Mouse (Mus musculus): ENCODE data around the gene Rexo5. TPM values are rescaled to one million over a fixed set of nuclear protein-coding genes. Genes with fewer than 3 reads are reported as not detected.

Rexo5 gene
- polyA plus RNA-seq, 1 experiment from 2014 or later: 27.7 TPM

GRCm38 (mm10) chr7:119855031-119855430, 61.2 kb downstream of the Rexo5 start:
- ATAC-seq (ENCODE audit: low FRiP score, low TSS enrichment): no peak

GRCm38 (mm10) chr7:119859476-119859875, 65.7 kb downstream of the Rexo5 start:
- Histone ChIP-seq H3K4me2 (replicated peaks; ENCODE audit: low read depth, low read length) (no peak overlapping the region), H3K4me3 (ENCODE audit: low read length) (no peak overlapping the region), H3K27me3 (ENCODE audit: insufficient read depth, low read length) (no peaks in the 10 kb centered on the region), H3K9me3 (ENCODE audit: low read length) (no peaks in the 10 kb centered on the region), H3K27ac (ENCODE audit: low read length) (no peak overlapping the region), H3K36me3 (ENCODE audit: insufficient read depth, low read length) (peaks cover 15% of the 10 kb centered on the region; the same call in 1 of the 2 replicates), H3K9ac (replicated peaks; ENCODE audit: low read length) (no peak overlapping the region), H3K4me1 (ENCODE audit: insufficient read depth, low read length) (0 out of 2 replicates have a peak, but pooled peaks cover 2% of the 10 kb centered on the region)
- no peak for ATAC-seq (ENCODE audit: low FRiP score, low TSS enrichment)
- whole genome bisulfite sequencing: 77% methylated on average over 6 of the region's 6 CpGs

More at GRCm38 (mm10) chr7:119855031-119855430, 61.2 kb downstream of the Rexo5 start:
- no peaks in the 10 kb centered on the region for H3K9me3 ChIP-seq (ENCODE audit: low read length)
- H3K27me3 ChIP-seq (ENCODE audit: insufficient read depth, low read length): no peaks in the 10 kb centered on the region
- H3K4me3 ChIP-seq (ENCODE audit: low read length): no peak overlapping the region
- no peak overlapping the region for H3K4me2 ChIP-seq (replicated peaks; ENCODE audit: low read depth, low read length)
- no peak overlapping the region for H3K9ac ChIP-seq (replicated peaks; ENCODE audit: low read length)
- H3K27ac ChIP-seq (ENCODE audit: low read length): no peak overlapping the region
- no peaks in the 10 kb centered on the region for H3K4me1 ChIP-seq (ENCODE audit: insufficient read depth, low read length)
- H3K36me3 ChIP-seq (ENCODE audit: insufficient read depth, low read length): peaks cover 21% of the 10 kb centered on the region; the same call in 1 of the 2 replicates

GRCm38 (mm10) chr7:119860116-119860515, 66.3 kb downstream of the Rexo5 start:
- H3K4me3 ChIP-seq (ENCODE audit: low read length): no peak overlapping the region
- no peaks in the 10 kb centered on the region for H3K9me3 ChIP-seq (ENCODE audit: low read length)
- no peak overlapping the region for H3K27ac ChIP-seq (ENCODE audit: low read length)
- H3K4me1 ChIP-seq (ENCODE audit: insufficient read depth, low read length): 0 out of 2 replicates have a peak, but pooled peaks cover 2% of the 10 kb centered on the region
- no peak overlapping the region for H3K9ac ChIP-seq (replicated peaks; ENCODE audit: low read length)
- no peak for ATAC-seq (ENCODE audit: low FRiP score, low TSS enrichment)
- no peak overlapping the region for H3K4me2 ChIP-seq (replicated peaks; ENCODE audit: low read depth, low read length)
- H3K27me3 ChIP-seq (ENCODE audit: insufficient read depth, low read length): no peaks in the 10 kb centered on the region
- WGBS: 93% methylated on average over 3 of the region's 3 CpGs
- H3K36me3 ChIP-seq (ENCODE audit: insufficient read depth, low read length): peaks cover 12% of the 10 kb centered on the region; the same call in 1 of the 2 replicates

- Histone ChIP-seq H3K27ac (ENCODE audit: low read length) (0 out of 2 replicates have a peak overlapping the region, but pooled peaks have one; percentile 34), H3K27me3 (ENCODE audit: insufficient read depth, low read length) (no peaks in the 10 kb centered on the region), H3K4me3 (ENCODE audit: low read length) (no peak overlapping the region), H3K4me2 (replicated peaks; ENCODE audit: low read depth, low read length) (no peak overlapping the region), H3K4me1 (ENCODE audit: insufficient read depth, low read length) (0 out of 2 replicates have a peak, but pooled peaks cover 2% of the 10 kb centered on the region), H3K36me3 (ENCODE audit: insufficient read depth, low read length) (peaks cover 12% of the 10 kb centered on the region; the same call in 1 of the 2 replicates), H3K9me3 (ENCODE audit: low read length) (no peaks in the 10 kb centered on the region), H3K9ac (replicated peaks; ENCODE audit: low read length) (no peak overlapping the region)
- no peak for ATAC-seq (ENCODE audit: low FRiP score, low TSS enrichment)
- WGBS: 86% methylated on average over 2 of the region's 2 CpGs
These were observed 66.7 kb downstream of the Rexo5 start for GRCm38 (mm10) chr7:119860554-119860953.

DNA sequence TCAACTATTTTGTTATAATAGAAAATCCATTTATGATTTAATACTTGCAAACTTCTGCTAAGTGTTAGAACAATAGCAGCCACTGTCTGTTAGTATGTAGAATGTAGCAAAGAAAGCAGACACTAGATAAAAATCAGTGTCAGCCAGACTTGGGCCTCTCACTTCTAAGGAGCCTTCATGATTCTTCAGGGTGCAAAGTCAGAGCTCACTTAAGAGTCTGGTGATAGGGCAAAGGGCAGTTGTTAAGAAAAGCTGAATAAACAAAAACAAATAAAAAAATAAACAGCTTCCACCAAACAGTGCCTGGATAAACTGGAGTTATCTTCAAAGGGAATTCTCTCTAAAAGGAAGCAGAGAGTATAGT, 67.1 kb downstream of the Rexo5 start:
- Histone ChIP-seq H3K36me3 (ENCODE audit: insufficient read depth, low read length) (peaks cover 12% of the 10 kb centered on the region; the same call in 1 of the 2 replicates), H3K4me1 (ENCODE audit: insufficient read depth, low read length) (0 out of 2 replicates have a peak, but pooled peaks cover 2% of the 10 kb centered on the region), H3K9me3 (ENCODE audit: low read length) (no peaks in the 10 kb centered on the region), H3K27me3 (ENCODE audit: insufficient read depth, low read length) (no peaks in the 10 kb centered on the region), H3K9ac (replicated peaks; ENCODE audit: low read length) (no peak overlapping the region), H3K4me3 (ENCODE audit: low read length) (no peak overlapping the region), H3K4me2 (replicated peaks; ENCODE audit: low read depth, low read length) (peak overlapping the region; percentile 10; the same call in 1 of the 2 replicates), H3K27ac (ENCODE audit: low read length) (peak overlapping the region; percentile 81)
- ATAC-seq (ENCODE audit: low FRiP score, low TSS enrichment): no peak

- Histone ChIP-seq H3K4me2 (replicated peaks; ENCODE audit: low read depth, low read length) (peak overlapping the region; percentile 10; the same call in 1 of the 2 replicates), H3K9ac (replicated peaks; ENCODE audit: low read length) (peak overlapping the region; percentile 15; the same call in 1 of the 2 replicates), H3K9me3 (ENCODE audit: low read length) (no peaks in the 10 kb centered on the region), H3K36me3 (ENCODE audit: insufficient read depth, low read length) (peaks cover 12% of the 10 kb centered on the region; the same call in 1 of the 2 replicates), H3K27ac (ENCODE audit: low read length) (peak overlapping the region; percentile 81), H3K4me1 (ENCODE audit: insufficient read depth, low read length) (0 out of 2 replicates have a peak, but pooled peaks cover 2% of the 10 kb centered on the region), H3K27me3 (ENCODE audit: insufficient read depth, low read length) (no peaks in the 10 kb centered on the region), H3K4me3 (ENCODE audit: low read length) (no peak overlapping the region)
- WGBS: 45% methylated on average over 6 of the region's 6 CpGs
- ATAC-seq (ENCODE audit: low FRiP score, low TSS enrichment): peak; percentile 86; the same call in 1 of the 2 replicates
These were observed 67.7 kb downstream of the Rexo5 start for GRCm38 (mm10) chr7:119861335-119862091.

DNA sequence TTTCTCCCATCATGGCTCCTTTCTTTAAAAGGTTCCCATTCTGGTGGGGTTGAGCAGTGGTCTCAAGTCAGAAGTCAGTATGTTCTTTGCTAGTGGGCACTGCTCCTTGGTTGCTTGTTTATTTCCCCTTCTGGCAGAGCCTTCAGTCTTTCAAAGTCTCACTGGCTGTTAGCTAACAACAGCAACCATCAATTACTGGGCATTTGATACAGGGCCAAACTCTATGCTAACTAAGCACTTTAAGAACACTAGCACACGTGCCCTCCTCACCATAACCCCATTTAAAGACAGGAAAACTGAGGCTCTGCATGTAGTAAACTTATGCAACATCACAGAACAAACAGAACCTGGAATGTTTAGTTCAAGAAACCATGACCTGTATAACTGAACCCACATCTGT, 68.4 kb downstream of the Rexo5 start:
- Histone ChIP-seq H3K27ac (ENCODE audit: low read length) (peak overlapping the region; percentile 81; the same call in 1 of the 2 replicates), H3K4me1 (ENCODE audit: insufficient read depth, low read length) (0 out of 2 replicates have a peak, but pooled peaks cover 2% of the 10 kb centered on the region), H3K4me3 (ENCODE audit: low read length) (no peak overlapping the region), H3K9me3 (ENCODE audit: low read length) (no peaks in the 10 kb centered on the region), H3K4me2 (replicated peaks; ENCODE audit: low read depth, low read length) (no peak overlapping the region), H3K9ac (replicated peaks; ENCODE audit: low read length) (no peak overlapping the region), H3K36me3 (ENCODE audit: insufficient read depth, low read length) (peaks cover 13% of the 10 kb centered on the region; the same call in 1 of the 2 replicates), H3K27me3 (ENCODE audit: insufficient read depth, low read length) (no peaks in the 10 kb centered on the region)
- WGBS: 36% methylated on average over 1 of the region's 1 CpGs
- no peak for ATAC-seq (ENCODE audit: low FRiP score, low TSS enrichment)

DNA sequence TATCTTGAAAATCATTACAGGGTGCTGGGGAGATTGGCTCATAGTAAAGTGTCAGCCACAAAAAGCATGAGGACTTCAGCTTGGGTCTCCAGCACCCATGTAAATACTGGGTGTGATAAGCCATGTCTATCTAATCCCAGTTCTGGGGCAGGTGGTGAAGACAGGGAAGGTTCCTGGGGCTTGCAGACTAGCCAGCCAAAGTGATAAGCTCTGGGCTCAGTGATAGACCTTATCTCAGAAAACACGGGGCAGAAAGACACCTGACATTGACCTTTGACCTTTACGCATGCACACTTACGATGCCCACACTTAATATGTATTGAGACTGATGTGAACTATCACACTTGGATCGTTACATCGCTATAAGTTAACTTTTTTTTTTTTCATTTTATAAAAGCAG, 70.7 kb downstream of the Rexo5 start:
- peaks cover 6% of the 10 kb centered on the region; the same call in 1 of the 2 replicates for H3K36me3 ChIP-seq (ENCODE audit: insufficient read depth, low read length)
- no peak for ATAC-seq (ENCODE audit: low FRiP score, low TSS enrichment)
- 81% methylated on average over 5 of the region's 5 CpGs for WGBS
- H3K4me1 ChIP-seq (ENCODE audit: insufficient read depth, low read length): 0 out of 2 replicates have a peak, but pooled peaks cover 2% of the 10 kb centered on the region
- no peak overlapping the region for H3K9ac ChIP-seq (replicated peaks; ENCODE audit: low read length)
- no peak overlapping the region for H3K4me2 ChIP-seq (replicated peaks; ENCODE audit: low read depth, low read length)
- no peak overlapping the region for H3K4me3 ChIP-seq (ENCODE audit: low read length)
- no peaks in the 10 kb centered on the region for H3K9me3 ChIP-seq (ENCODE audit: low read length)
- H3K27me3 ChIP-seq (ENCODE audit: insufficient read depth, low read length): no peaks in the 10 kb centered on the region
- no peak overlapping the region for H3K27ac ChIP-seq (ENCODE audit: low read length)

- ATAC-seq (ENCODE audit: low FRiP score, low TSS enrichment): no peak
- Histone ChIP-seq H3K27ac (ENCODE audit: low read length) (no peak overlapping the region), H3K9ac (replicated peaks; ENCODE audit: low read length) (no peak overlapping the region), H3K36me3 (ENCODE audit: insufficient read depth, low read length) (peaks cover 6% of the 10 kb centered on the region; the same call in 1 of the 2 replicates), H3K4me3 (ENCODE audit: low read length) (no peak overlapping the region), H3K4me2 (replicated peaks; ENCODE audit: low read depth, low read length) (no peak overlapping the region), H3K9me3 (ENCODE audit: low read length) (no peaks in the 10 kb centered on the region), H3K4me1 (ENCODE audit: insufficient read depth, low read length) (0 out of 2 replicates have a peak, but pooled peaks cover 5% of the 10 kb centered on the region), H3K27me3 (ENCODE audit: insufficient read depth, low read length) (no peaks in the 10 kb centered on the region)
- 29% methylated on average over 1 of the region's 1 CpGs for WGBS
These were observed 72.3 kb downstream of the Rexo5 start for GRCm38 (mm10) chr7:119866136-119866535.

- Histone ChIP-seq H3K4me3 (ENCODE audit: low read length) (no peak overlapping the region), H3K27ac (ENCODE audit: low read length) (no peak overlapping the region), H3K27me3 (ENCODE audit: insufficient read depth, low read length) (no peaks in the 10 kb centered on the region), H3K9ac (replicated peaks; ENCODE audit: low read length) (no peak overlapping the region), H3K4me1 (ENCODE audit: insufficient read depth, low read length) (peaks cover 3% of the 10 kb centered on the region; the same call in 1 of the 2 replicates), H3K4me2 (replicated peaks; ENCODE audit: low read depth, low read length) (no peak overlapping the region), H3K36me3 (ENCODE audit: insufficient read depth, low read length) (peaks cover 4% of the 10 kb centered on the region; the same call in 1 of the 2 replicates), H3K9me3 (ENCODE audit: low read length) (no peaks in the 10 kb centered on the region)
- whole genome bisulfite sequencing: 91% methylated on average over 4 of the region's 4 CpGs
- no peak for ATAC-seq (ENCODE audit: low FRiP score, low TSS enrichment)
These were observed 78.4 kb downstream of the Rexo5 start for GRCm38 (mm10) chr7:119872204-119872603.

All from kidney, embryonic 16.5 days (tissue).